Mouse (Mus musculus): ENCODE results near the gene Mctp1.
"Not testable (repeated sequence)": the region's sequence is repeated elsewhere in the genome, so short reads cannot be mapped to it uniquely, and the experiment has no call there.

Gene Mctp1

DNA sequence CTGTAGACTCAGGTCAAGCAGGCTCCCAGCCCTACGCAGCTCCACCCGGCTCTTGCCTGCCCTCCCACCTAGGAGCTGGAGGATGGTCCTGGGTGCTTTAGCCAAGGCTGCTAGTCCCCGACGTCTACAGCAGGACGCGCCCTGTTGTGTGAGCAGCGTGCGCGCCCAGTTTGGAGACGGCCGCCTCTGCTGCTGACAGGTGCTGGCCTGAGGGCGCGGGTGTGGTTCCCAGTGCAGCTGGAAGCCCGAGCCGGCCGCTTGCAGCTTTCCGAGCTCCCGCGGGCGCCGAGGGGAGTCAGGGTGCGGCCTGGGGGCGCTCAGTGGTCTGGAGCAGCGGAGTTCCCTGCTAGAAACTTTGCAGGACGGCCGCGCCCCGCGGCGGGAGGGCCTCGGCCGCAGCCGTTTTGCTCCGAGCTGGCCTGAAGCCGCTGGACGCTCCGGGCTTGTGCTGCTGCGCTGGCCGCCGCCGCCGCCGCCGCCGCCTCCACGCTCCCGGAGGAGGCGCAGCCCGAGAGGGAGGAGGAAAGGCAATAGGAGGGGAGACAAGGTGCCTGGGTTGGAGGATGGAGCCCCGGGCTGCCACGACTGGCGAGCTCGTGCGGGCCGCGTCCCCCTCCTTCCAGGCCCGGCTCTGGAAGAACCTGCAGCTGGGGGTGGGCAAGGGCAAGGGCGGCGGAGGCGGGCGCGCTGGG, at the start of gene Mctp1:
Mctp1 (plus strand) TSS at position 564 of the 692 bp plus-strand sequence.
- no peak for DNase-seq (ENCODE audit: low spot score)

DNA sequence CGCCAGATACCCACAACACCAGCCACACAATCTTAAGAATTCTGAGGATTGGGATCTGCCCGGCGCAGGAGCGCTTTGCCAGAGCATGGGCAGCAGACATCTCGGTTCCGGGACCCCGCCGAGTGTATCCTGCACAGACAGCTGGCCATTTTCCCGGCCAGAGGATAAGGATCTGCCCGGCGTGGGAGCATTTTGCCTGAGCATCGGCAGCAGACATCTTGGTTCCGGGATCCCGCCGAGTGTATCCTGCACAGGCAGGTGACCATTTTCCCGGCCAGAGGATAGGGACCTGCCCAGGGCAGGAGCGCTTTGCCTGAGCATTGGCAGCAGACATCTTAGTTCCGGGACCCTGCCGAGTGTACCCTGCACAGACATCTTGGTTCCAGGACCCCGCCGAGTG, 38.4 kb upstream of the Mctp1 start:
- not testable (repeated sequence) for DNase-seq (ENCODE audit: low spot score)

DNA sequence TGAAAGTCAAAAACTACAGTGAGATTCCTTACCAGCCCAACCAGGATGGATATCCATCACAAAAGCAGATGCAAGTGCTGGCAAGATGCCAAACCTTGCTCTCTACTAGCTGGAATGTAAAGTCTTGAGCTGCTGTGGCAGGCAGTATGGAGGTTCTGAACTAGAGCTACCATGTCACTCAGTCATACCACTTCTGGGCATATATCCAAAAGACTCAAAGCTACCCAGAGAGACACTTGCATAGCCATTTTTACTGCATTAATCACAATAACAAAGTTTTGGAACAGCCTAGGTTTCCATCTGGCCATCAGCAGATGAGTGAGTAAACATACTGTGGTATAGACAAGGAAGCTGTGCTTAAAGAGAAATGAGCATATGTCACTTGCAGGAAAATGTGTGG, 25.6 kb upstream of the Mctp1 start:
- no peak for DNase-seq (ENCODE audit: low spot score)

DNA sequence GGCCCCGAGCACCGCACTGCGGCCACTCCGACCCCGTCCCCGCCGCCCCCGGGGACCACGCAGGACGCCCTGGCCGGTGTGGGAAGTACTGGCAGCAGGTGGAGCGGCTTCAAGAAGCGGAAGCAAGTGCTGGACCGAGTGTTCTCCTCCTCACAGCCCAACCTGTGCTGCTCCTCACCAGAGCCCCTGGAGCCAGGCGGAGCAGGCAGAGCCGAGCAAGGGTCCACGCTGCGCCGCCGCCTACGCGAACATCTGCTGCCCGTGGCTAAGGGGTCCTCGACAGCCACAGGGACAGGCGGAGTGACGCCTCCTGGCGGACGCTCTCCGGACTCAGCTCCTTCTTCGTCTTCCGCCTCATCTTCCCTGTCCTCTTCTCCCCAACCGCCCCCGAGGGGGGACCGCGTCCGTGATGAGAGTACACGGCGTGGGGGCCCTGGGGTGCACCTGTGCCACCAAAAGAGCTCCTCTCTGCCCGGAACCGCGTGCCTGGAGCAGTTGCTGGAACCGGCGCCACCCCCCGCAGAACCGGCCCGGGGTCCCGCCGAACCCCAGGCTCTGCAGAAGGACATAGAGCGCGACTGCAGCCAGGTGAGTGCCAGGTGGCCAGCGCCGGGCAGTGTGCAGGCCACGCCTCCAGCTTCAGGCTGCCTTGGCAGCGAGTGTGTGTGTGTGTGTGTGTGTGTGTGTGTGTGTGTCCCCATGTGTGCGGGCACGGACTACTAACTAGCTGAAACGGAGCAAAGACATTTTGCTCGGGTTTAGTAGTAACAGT, 515 bp downstream of the Mctp1 start:
- no peak for DNase-seq (ENCODE audit: low spot score)

DNA sequence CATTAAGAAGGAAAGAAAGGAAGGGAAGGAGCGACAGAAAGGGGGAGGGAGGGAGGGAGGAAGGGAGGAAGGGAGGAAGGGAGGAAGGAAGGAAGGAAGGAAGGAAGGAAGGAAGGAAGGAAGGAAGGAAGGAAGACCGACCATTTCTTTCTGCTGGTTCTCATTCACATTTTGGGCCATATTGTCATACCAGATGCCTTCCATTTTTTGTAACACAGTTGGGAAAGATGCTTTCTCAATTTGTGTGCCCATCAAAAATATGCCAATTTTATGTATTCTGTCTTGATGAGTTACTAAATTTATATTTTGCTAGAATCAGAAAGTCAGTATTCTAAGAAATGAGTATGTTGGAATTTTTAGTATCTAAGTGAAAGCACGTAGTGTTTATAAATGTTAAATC, 4.3 kb downstream of the Mctp1 start:
- DNase-seq (ENCODE audit: low spot score): no peak

DNA sequence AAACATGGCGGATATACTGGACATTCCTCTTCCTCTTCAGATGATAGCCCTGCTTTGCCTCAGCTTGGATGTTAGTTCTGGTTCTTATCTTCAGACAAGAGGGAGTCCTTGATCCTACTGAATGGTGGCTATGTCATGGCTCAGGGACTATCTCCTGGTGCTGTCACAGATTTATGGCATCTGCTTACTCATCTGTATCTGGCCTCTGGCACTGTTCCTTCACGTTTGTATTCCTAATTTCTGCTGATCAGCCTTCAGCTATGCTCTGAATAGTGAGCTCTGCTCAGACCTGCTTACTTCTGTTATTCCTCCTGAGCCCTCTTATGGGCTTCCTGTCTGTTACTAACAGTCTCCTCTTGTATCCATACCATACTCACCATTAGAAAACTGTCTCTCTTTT, 7.6 kb downstream of the Mctp1 start:
- no peak for DNase-seq (ENCODE audit: low spot score)

DNA sequence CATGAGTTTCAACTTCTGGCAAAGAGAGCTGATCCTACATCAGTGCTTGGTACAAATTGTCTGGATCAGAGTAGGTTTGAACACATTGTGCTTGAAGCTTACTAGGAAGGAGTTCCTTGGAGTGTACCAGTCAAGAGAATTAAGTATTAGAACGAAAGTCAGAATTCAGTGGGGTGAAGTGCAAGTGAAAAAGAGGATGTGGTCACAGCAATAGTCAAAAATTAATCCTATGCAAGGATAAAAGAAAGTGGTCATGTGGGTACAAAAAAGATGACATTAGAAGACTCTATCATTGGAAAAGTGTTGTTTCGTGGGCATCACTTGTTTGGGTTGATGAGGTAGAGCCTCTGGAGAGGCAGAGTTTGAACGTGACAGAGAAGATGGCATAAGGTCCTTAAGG, 8.8 kb downstream of the Mctp1 start:
- DNase-seq (ENCODE audit: low spot score): no peak

DNA sequence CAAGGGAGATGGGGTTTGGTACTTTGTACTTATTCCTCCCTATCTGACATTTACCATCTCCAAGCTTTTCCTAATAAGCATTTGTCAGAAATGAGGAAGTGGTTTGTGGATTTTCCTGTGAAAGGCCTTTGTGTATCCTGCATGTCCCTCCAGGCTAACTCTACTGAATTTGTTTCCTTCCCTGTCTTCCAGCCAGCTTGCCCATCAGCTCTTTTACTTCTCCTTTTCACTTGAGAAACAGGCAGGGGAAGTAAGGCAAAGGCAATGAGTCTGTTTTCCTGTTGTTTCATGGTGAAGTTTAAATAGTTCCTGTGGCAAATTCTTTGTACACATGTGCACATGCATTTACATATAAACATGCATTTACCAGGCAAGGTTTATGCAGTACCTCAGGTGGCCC, 11.6 kb downstream of the Mctp1 start:
- DNase-seq (ENCODE audit: low spot score): no peak

DNA sequence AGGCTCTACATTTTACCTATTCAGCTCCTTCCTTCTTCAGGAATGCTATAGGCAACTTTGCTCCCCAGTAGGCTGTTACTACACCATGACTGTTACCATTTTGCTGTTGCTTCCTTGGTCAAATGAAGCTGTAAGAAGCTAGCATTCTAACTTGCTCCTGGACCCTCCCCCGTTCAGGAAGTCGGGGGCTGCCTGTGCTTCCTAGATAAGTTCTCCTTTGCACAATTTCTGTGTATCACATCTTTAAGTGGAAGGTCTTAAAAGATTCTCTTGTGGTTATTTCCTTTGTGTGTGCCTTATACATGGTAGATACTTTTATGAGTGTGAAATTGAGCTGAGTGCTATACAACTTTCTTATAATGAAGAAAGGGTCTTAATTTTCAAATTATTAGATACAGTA, 25.0 kb downstream of the Mctp1 start:
- no peak for DNase-seq (ENCODE audit: low spot score)

DNA sequence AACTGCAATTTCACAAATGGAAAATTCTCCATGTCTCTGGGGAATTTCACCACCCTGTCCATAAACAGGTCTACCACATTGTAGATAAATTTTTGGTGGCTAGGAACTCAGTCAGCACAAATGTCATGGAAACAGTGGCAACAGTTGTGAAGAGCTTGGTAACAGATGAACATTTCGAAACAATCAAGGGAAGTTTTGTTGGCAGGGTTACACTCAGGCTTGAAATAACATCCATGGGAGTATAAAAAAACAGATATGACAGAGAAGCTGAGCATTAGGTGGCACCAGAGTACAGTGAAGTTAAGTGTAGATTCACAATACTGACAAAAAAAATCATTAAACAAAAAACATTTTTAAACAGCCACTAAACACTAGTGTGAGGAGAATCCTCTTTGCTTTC, 26.3 kb downstream of the Mctp1 start:
- no peak for DNase-seq (ENCODE audit: low spot score)

DNA sequence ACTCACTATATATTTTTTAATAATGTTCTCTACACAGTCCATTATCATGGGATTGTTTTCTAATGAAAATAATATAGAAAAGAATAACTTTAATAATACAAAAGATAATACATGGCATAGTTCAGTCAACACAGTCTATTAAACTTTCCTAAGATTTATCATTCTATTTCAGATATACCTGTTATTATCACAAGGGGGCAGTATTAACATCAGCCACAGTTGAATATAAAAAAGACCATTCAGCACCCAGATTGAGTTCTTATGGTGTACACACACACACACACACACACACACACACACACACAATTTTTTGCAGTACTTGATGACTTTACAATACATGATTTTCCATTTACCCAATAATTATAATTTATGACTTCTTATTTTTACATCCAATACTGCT, 31.0 kb downstream of the Mctp1 start:
- DNase-seq (ENCODE audit: low spot score): no peak

DNA sequence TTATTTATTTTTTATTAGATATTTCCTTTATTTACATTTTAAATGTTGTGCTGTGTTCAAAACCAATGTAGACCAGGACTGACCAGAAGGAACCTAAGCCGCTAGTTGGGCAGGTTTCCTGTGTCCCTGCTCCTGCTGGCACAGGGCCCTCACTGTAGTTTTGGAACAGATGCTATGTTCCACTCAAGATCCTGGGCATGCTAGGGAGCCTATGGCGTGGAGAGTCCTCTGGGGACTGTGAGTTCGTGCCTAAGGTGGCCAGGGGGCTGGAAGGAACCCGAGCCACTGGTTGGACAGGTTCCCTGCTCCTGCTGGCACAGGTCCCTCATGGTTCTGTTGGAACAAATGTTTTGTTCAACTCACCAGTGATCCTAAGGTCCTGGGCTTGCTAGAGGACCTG, 35.8 kb downstream of the Mctp1 start:
- DNase-seq (ENCODE audit: low spot score): no peak

DNA sequence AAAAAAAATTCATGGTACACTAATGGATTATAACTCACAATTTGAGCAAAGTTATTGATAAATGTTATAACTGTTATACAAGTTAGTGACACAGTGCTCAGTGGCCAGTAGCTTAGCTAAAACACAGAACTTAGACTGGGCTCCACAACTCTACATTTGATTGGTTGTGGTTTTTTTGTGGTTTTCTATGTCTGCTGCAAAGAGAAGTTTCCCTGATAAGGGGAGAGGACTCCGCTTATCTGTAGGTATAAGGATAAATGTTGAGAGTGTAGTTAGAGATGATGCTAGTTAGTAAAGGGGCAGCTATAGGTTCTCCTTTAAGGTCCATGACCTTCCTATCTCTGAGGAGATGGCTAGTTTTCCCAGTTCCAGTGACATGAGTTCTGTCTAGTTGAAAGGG, 36.7 kb downstream of the Mctp1 start:
- DNase-seq (ENCODE audit: low spot score): peak; percentile 50

DNA sequence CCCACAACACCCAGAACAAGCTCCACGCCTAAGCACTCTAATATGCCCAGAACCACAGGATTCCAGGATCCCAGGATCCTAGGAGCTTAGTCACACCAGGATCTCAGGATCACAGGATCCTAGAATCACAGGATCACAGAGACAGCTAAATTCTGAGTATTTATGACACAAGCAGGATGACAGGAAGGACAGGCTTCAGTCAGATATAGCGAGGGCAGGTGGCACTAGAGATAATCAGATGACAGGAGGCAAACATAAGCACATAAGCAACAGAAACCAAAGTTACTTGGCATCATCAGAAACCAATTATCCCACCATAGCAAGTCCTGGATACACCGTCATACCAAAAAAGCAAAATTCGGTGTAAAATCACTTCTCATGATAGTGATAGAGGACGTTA, 37.8 kb downstream of the Mctp1 start:
- peak; percentile 36 for DNase-seq (ENCODE audit: low spot score)

DNA sequence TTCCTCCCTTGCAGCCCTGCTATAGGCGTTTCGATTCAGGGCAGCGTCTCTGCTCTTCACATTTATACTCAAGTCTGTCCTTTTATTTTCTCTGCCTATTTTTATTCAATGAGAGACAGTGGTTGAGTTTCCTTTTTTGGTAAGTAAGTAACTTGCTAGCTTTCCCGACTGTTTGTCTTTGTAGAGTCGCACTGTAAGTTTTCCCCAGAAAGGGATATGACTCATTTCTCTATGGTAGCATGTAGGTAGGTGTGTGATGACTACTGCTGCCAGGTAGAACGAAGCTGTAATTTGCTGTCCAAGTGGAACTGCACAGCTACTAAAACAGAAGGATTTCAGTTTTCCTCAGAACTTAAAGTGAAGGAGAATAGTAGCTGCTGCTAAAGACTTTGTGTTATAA, 45.1 kb downstream of the Mctp1 start:
- no peak for DNase-seq (ENCODE audit: low spot score)

DNA sequence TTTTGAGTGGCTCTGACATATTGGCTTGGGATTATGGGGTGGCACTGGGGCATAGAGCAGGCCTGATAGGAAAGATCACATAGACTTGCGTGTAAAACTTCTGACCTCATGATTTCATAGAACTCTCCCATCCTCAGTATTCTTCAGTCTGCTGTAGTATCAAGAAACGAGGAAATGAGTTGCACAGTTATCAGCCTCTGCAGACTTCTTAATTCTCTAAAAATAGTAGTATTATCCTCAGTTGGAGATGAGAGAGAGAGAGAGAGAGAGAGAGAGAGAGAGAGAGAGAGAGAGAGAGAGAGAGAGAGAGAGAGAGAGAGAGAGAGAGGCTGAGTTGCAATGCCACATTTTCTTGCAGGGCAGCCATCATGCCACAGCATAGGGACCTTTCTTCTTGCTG, 45.6 kb downstream of the Mctp1 start:
- no peak for DNase-seq (ENCODE audit: low spot score)

DNA sequence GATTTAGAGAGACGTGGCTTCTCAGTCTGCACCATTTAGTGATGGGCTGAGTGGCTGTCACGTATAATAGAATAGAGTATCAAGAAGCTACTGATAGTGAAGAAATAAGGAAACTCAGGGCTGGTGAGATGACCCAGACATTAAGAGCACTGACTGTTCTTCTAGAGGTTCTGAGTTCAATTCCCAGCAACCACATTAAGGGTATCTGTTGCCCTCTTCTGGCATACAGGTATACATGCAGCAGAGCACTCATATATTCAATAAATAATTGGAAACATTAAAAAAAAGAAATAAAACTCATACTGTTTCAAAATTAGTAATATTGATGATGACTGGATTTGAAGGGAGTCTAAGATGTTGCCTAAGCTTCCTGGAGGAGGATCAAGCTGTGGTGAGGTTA, 47.6 kb downstream of the Mctp1 start:
- DNase-seq (ENCODE audit: low spot score): no peak

DNA sequence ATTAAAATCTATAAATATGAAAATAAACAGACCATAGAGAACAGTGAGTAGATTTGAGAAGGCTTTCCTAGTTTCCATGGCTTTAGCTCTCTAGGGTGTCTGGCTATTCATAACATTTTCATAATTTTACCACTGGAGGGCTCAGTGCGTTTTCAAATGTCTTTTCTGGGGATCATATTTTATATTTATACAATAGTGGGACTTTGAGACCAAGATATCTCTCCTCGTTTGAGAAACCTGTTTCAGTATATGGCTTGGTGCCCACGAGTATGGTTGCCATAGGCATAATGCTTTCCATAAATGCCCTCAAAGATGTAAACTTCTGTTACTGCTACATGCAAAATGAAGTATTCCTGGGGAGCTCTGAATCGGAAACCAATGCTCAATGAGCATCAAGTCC, 49.1 kb downstream of the Mctp1 start:
- no peak for DNase-seq (ENCODE audit: low spot score)

DNA sequence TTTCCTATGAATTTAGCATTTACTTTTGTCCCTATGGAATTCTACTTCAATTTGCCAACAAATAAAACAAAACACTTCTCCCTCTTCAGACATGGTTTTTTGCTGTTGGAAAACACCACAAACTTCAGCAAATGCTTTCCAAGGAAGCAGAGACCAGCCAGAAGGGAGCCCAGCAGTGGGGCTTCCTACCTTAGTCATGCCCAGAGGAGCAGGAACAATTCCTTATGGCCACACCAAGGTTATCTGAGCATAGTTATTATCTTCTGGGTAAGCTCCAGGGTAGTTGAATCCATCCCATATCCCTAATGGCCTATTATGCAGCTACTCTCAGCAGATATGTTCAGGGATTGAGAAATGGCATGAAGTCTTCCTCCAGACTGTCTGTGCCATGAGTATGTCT, 52.1 kb downstream of the Mctp1 start:
- DNase-seq (ENCODE audit: low spot score): no peak

DNA sequence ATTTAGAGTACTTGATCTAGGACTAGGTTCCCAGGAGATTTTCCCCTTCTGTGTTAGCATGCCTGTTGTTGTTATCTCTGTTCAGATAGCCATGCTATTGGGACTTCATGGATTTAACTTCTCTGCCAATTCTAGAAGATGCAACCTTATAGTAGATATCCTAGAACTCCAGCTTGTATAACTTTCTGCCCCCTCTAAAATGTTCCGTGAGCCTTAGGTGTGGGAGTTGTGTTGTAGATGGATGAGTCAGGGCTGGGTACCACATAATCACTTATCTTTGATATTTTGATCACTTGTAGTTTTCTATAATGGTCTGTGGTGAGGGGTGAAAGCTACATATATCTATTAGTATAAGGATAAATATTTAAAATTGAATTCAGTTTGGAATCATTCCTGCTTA, 54.4 kb downstream of the Mctp1 start:
- DNase-seq (ENCODE audit: low spot score): no peak

DNA sequence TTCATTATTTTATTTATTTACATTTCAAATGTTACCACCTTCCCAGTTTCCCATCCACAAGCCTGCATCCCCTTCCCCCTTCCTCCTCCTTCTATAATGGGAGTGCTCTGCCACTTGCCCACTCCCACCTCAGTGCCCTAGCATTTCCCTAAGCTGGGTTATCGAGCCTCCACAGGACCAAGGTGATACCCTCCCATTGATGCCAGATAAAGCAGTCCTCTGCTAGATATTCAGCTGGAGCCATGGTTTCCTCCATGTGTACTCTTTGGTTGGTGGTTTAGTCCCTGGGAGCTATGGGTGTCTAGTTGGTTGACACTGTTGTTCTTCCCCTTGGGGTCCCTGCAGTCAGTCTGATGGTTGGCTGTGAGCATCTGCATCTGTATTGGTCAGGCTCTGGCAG, 61.7 kb downstream of the Mctp1 start:
- no peak for DNase-seq (ENCODE audit: low spot score)

DNA sequence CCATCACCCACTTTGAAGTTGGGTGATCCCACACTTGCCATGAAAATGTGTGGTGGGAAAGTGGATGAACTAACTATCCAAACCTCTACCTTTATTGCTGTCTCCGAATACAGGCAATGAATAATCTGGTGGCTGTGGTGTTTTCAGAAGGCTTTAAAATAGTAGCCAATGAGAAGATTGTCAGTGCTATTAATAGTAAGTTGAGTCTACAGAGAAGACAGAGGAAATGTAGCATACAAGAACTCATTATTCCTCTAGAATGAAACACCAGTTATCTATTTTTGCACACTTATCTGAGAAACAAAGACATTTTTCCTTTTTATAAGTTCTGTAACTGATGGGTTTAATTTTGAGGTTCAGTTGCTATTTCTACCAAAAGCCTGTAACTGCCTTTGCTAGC, 63.2 kb downstream of the Mctp1 start:
- DNase-seq (ENCODE audit: low spot score): no peak

DNA sequence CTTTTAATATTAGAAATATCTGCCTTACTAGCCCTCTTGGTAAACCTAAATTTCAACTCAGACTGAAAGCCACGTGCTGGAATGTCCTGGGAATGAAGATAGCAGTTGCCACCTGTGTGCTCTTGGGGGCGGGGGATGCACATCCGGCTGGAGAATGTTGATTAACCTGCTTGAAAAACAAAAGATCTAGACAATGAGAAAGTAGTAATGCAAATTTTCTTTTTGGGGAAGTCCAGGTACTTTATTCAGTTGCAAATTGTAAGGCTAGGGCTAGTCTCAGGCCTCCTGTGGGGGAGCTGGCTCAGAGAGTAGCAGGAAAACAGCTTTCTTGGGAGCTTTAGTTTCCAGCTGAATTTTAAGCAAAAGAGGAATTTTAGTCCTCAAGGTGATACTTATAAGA, 67.2 kb downstream of the Mctp1 start:
- DNase-seq (ENCODE audit: low spot score): not testable (repeated sequence)

DNA sequence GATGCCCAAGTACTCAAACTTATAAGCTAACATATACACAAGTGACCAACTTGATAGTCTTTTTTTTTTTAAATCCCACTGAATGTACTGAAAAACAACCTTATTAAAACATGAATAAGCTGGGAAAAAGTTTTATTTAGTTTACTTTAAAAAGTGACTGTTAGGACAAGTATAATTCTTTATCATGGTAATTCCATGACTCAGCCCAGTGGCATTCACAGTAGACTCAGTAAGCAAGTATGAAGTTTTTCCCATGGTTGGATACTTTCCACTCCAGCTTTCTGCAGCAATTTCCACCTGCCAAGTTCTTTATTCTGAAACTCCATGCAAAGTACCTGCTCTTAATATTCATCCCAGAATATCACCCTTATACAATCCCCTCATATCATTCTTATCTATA, 97.3 kb downstream of the Mctp1 start:
- DNase-seq (ENCODE audit: low spot score): no peak
